Mouse (Mus musculus): ENCODE results near the gene Tnfsf11.

Tnfsf11 gene

GRCm38 (mm10) chr14:78307286-78308237 is at the start of gene Tnfsf11:
Gene Tnfsf11, minus strand, starts transcription at chr14:78308043.
- no peak for DNase-seq (ENCODE audit: low read depth in 1 of 2, low spot score in 2 of 2)

GRCm38 (mm10) chr14:78356764-78357163 is 48.9 kb upstream of the Tnfsf11 start:
- no peak for DNase-seq (ENCODE audit: low read depth in 1 of 2, low spot score in 2 of 2)

- DNase-seq (ENCODE audit: low read depth in 1 of 2, low spot score in 2 of 2): no peak
Measured at GRCm38 (mm10) chr14:78355381-78355780, 47.5 kb upstream of the Tnfsf11 start.

GRCm38 (mm10) chr14:78352865-78353264 is 45.0 kb upstream of the Tnfsf11 start:
- DNase-seq (ENCODE audit: low read depth in 1 of 2, low spot score in 2 of 2): no peak

- no peak for DNase-seq (ENCODE audit: low read depth in 1 of 2, low spot score in 2 of 2)
Measured at GRCm38 (mm10) chr14:78351544-78351943, 43.7 kb upstream of the Tnfsf11 start.

- no peak for DNase-seq (ENCODE audit: low read depth in 1 of 2, low spot score in 2 of 2)
Measured at GRCm38 (mm10) chr14:78347715-78348114, 39.9 kb upstream of the Tnfsf11 start.

GRCm38 (mm10) chr14:78343007-78343406 is 35.2 kb upstream of the Tnfsf11 start:
- no peak for DNase-seq (ENCODE audit: low read depth in 1 of 2, low spot score in 2 of 2)

GRCm38 (mm10) chr14:78342146-78342545 is 34.3 kb upstream of the Tnfsf11 start:
- DNase-seq (ENCODE audit: low read depth in 1 of 2, low spot score in 2 of 2): no peak

GRCm38 (mm10) chr14:78333341-78333740 is 25.5 kb upstream of the Tnfsf11 start:
- no peak for DNase-seq (ENCODE audit: low read depth in 1 of 2, low spot score in 2 of 2)

- DNase-seq (ENCODE audit: low read depth in 1 of 2, low spot score in 2 of 2): no peak
Measured at GRCm38 (mm10) chr14:78331368-78331767, 23.5 kb upstream of the Tnfsf11 start.

GRCm38 (mm10) chr14:78330576-78331300 is 22.9 kb upstream of the Tnfsf11 start:
- DNase-seq (ENCODE audit: low read depth in 1 of 2, low spot score in 2 of 2): no peak

- DNase-seq (ENCODE audit: low read depth in 1 of 2, low spot score in 2 of 2): no peak
Measured at GRCm38 (mm10) chr14:78329765-78330451, 22.1 kb upstream of the Tnfsf11 start.

GRCm38 (mm10) chr14:78323356-78323755 is 15.5 kb upstream of the Tnfsf11 start:
- DNase-seq (ENCODE audit: low read depth in 1 of 2, low spot score in 2 of 2): no peak

GRCm38 (mm10) chr14:78322916-78323315 is 15.1 kb upstream of the Tnfsf11 start:
- no peak for DNase-seq (ENCODE audit: low read depth in 1 of 2, low spot score in 2 of 2)

GRCm38 (mm10) chr14:78320248-78320647 is 12.4 kb upstream of the Tnfsf11 start:
- no peak for DNase-seq (ENCODE audit: low read depth in 1 of 2, low spot score in 2 of 2)

GRCm38 (mm10) chr14:78319580-78319979 is 11.7 kb upstream of the Tnfsf11 start:
- no peak for DNase-seq (ENCODE audit: low read depth in 1 of 2, low spot score in 2 of 2)

- no peak for DNase-seq (ENCODE audit: low read depth in 1 of 2, low spot score in 2 of 2)
Measured at GRCm38 (mm10) chr14:78319000-78319399, 11.2 kb upstream of the Tnfsf11 start.

GRCm38 (mm10) chr14:78317623-78318022 is 9.8 kb upstream of the Tnfsf11 start:
- DNase-seq (ENCODE audit: low read depth in 1 of 2, low spot score in 2 of 2): no peak

GRCm38 (mm10) chr14:78300914-78301313 is 6.9 kb downstream of the Tnfsf11 start:
- DNase-seq (ENCODE audit: low read depth in 1 of 2, low spot score in 2 of 2): no peak

GRCm38 (mm10) chr14:78292687-78293086 is 15.2 kb downstream of the Tnfsf11 start:
- DNase-seq (ENCODE audit: low read depth in 1 of 2, low spot score in 2 of 2): no peak

GRCm38 (mm10) chr14:78289912-78290523 is 17.8 kb downstream of the Tnfsf11 start:
- DNase-seq (ENCODE audit: low read depth in 1 of 2, low spot score in 2 of 2): no peak

Measured in monocyte, adult 2 months (primary cell).